In the genomic region with DNA sequence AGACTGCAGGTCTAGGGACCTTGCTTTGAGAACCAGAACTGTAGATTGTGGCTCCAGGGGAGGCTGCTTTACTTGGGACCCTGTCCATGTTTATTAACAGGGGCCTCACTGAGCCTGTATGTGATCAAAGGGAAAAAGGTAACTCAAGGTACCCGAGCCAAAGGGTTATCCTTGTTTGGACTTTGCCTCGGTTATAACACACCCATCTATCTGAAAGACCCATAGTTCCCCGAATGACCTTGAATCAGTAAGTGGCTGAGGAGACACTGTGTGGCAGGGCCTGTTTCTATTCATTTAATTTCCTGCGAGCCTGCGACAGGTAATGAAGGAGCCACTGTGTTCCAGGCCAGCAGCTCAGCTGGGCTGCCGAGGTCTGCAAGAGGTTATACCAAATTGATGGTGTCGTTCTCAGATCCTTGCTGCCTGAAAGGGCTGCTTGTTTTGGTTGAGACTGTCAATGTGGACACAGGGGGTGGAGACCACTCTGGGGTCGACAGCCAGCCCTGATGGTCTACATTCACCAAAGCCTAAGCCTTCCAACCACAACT, we compare ENCODE assay signal across 19 mouse cellular contexts. TPM values are rescaled to one million over a fixed set of nuclear protein-coding genes. Genes with fewer than 3 reads are reported as not detected.
DNase-seq lines count a peak whose midpoint lies in the region; ATAC-seq and TF ChIP-seq lines count a peak whose summit lies in the region.
"Had no signal": no experiment of that assay in that cellular context is flagged by ENCODE, and none has a peak within 500 bp of the region (broad histone marks: within the 10 kb centered on the region; RNA-seq: fewer than 3 reads in every experiment).

No protein-coding gene starts in this region.

- WGBS in kidney, adult 2 months: 52% methylated on average over 8 of the region's 8 CpGs
- WGBS in embryonic facial prominence, embryonic 10.5 days: 38% methylated on average over 8 of the region's 8 CpGs
- WGBS in limb, embryonic 14.5 days: 46% methylated on average over 8 of the region's 8 CpGs

- peaks cover 2% of the 10 kb centered on the region; the same call in 1 of the 2 replicates for H3K36me3 ChIP-seq in kidney, adult 2 months (ENCODE audit: control insufficient read depth, insufficient read depth, low read length)
- peaks cover 64% of the 10 kb centered on the region for H3K36me3 ChIP-seq in embryonic facial prominence, embryonic 10.5 days (replicated peaks)
- H3K36me3 ChIP-seq in limb, embryonic 14.5 days (ENCODE audit: control insufficient read depth, insufficient read depth, low read length): peaks cover 16% of the 10 kb centered on the region

- TF ChIP-seq CTCF in kidney, adult 2 months (conservative IDR thresholded peaks at IDR 0.05; ENCODE audit: insufficient read depth, insufficient read length, low read depth, low read length): no peak

- ATAC-seq in limb, embryonic 14.5 days (ENCODE audit: low FRiP score, low read depth): no peak
- no peak for ATAC-seq in megakaryocyte-erythroid progenitor cell, adult 5-6 weeks (replicated peaks; ENCODE audit: low FRiP score, low TSS enrichment, poor library complexity, severe bottlenecking)
- ATAC-seq: CD4-positive, CD25-positive, alpha-beta regulatory T cell, adult 4 months had no signal

- H3K27ac ChIP-seq in kidney, adult 2 months (ENCODE audit: insufficient read depth, low read depth, low read length): no peak overlapping the region
- H3K27ac ChIP-seq in embryonic facial prominence, embryonic 10.5 days (replicated peaks): no peak overlapping the region
- H3K27ac ChIP-seq in limb, embryonic 14.5 days (replicated peaks; ENCODE audit: low read depth, low read length): 0 out of 2 replicates have a peak overlapping the region, but pooled peaks have one; percentile 21
- H3K27ac ChIP-seq: hindbrain, embryonic 13.5 days had no signal

- no peaks in the 10 kb centered on the region for H3K27me3 ChIP-seq in kidney, adult 2 months (replicated peaks; ENCODE audit: control insufficient read depth, insufficient read depth, low read length)
- H3K27me3 ChIP-seq in embryonic facial prominence, embryonic 10.5 days (replicated peaks; ENCODE audit: low read depth, poor library complexity, severe bottlenecking): no peaks in the 10 kb centered on the region
- no peaks in the 10 kb centered on the region for H3K27me3 ChIP-seq in limb, embryonic 14.5 days (ENCODE audit: control insufficient read depth, insufficient read depth, low read length)
- H3K27me3 ChIP-seq: hindbrain, embryonic 13.5 days; megakaryocyte, embryonic 14.5 days had no signal

- H3K9ac ChIP-seq in limb, embryonic 14.5 days (ENCODE audit: low read depth, low read length, severe bottlenecking): no peak overlapping the region
- H3K9ac ChIP-seq: hindbrain, embryonic 13.5 days had no signal

- no peaks in the 10 kb centered on the region for H3K9me3 ChIP-seq in embryonic facial prominence, embryonic 10.5 days
- no peaks in the 10 kb centered on the region for H3K9me3 ChIP-seq in limb, embryonic 14.5 days (ENCODE audit: control insufficient read depth, low read length)
- H3K9me3 ChIP-seq: G1E; hindbrain, embryonic 13.5 days had no signal

- no peaks in the 10 kb centered on the region for H3K4me1 ChIP-seq in kidney, adult 2 months (ENCODE audit: control insufficient read depth, insufficient read depth, low read length)
- peaks cover 13% of the 10 kb centered on the region for H3K4me1 ChIP-seq in embryonic facial prominence, embryonic 10.5 days
- H3K4me1 ChIP-seq in limb, embryonic 14.5 days (ENCODE audit: control insufficient read depth, insufficient read depth, low read length): no peaks in the 10 kb centered on the region; the same call in 1 of the 2 replicates
- H3K4me1 ChIP-seq: megakaryocyte, embryonic 14.5 days had no signal

- no peak overlapping the region for H3K4me3 ChIP-seq in kidney, adult 2 months (ENCODE audit: insufficient read depth, low read depth, low read length)
- H3K4me3 ChIP-seq in embryonic facial prominence, embryonic 10.5 days: no peak overlapping the region
- no peak overlapping the region for H3K4me3 ChIP-seq in limb, embryonic 14.5 days (replicated peaks; ENCODE audit: low read length)
- H3K4me3 ChIP-seq: heart, adult 2 months; hindbrain, embryonic 13.5 days; megakaryocyte, embryonic 14.5 days had no signal

- H3K4me2 ChIP-seq in limb, embryonic 14.5 days (replicated peaks; ENCODE audit: low read depth, low read length, severe bottlenecking): no peak overlapping the region
- H3K4me2 ChIP-seq: hindbrain, embryonic 13.5 days had no signal

- TF ChIP-seq POLR2A in kidney, adult 2 months (IDR thresholded peaks at IDR 0.05; ENCODE audit: low read depth, low read length): no peak
- no peak for TF ChIP-seq POLR2A in limb, embryonic 14.5 days (IDR thresholded peaks at IDR 0.05; ENCODE audit: borderline replicate concordance, extremely low read depth, insufficient read depth, insufficient read length)

- peak; percentile 5 for DNase-seq in embryo, embryonic 10.5 days (ENCODE audit: low spot score)
- DNase-seq in embryo, embryonic 10 days (ENCODE audit: low spot score): no peak
- peak; percentile 17 for DNase-seq in kidney, adult 2 months
- no peak for DNase-seq in kidney, postnatal 14 days
- DNase-seq in embryonic facial prominence, embryonic 10.5 days (ENCODE audit: low spot score): peak; percentile 59
- DNase-seq in limb, embryonic 14.5 days (ENCODE audit: low spot score): no peak
- no peak for DNase-seq in adrenal gland, adult 8-10 months
- DNase-seq: cerebellum, adult 9-11 months; gastrocnemius, postnatal 10 days; heart, adult 2 months; heart, postnatal 10 days; kidney, adult 8-10 months; lung, adult 18-20 months; right cerebral cortex, adult 18-20 months had no signal

RNA-seq across cellular contexts. Expression of a gene that starts 34.6 kb away (rescaled TPM):
- 7.1 and 7.7 TPM in 2 replicates for polyA plus RNA-seq in kidney, adult 2 months (2012; rRNA removed)
- polyA plus RNA-seq in embryonic facial prominence, embryonic 10.5 days (2016; fragmentation: Nextera tagmentation; extraction: Ambion mirVana): 70.7 and 73.3 TPM in 2 replicates
- polyA plus RNA-seq in limb, embryonic 14.5 days (2012; rRNA removed): 25.3 and 28.0 TPM in 2 replicates
- polyA plus RNA-seq in limb, embryonic 14.5 days (2014; fragmentation: Nextera tagmentation; extraction: Ambion mirVana): 45.4 and 53.9 TPM in 2 replicates
- total RNA-seq in megakaryocyte-erythroid progenitor cell, adult 5-6 weeks (2014; fragmentation: Nextera tagmentation): 75.7 and 106 TPM in 2 replicates
- total RNA-seq in megakaryocyte-erythroid progenitor cell, adult 5-6 weeks (2017): 73.9 and 74.6 TPM in 2 replicates
- 10 to 100 TPM; 24.8 to 31.0 (median 28.6) TPM for total RNA-seq in adrenal gland, adult 8-10 months (2022)

Comparison
In these comparisons a context has a peak if more than half of its experiments do, and no peak if none do; other contexts are left out.
1. DNase-seq: peak in embryo, embryonic 10.5 days (single experiment), kidney, adult 2 months (single experiment) and embryonic facial prominence, embryonic 10.5 days (single experiment); none in embryo, embryonic 10 days (single experiment), kidney, postnatal 14 days (single experiment), limb, embryonic 14.5 days (single experiment) and adrenal gland, adult 8-10 months (single experiment).